Mouse (Mus musculus) lung, postnatal 0 days (tissue): Measurements from ENCODE around the gene Zfp799. TPM values are rescaled to one million over a fixed set of nuclear protein-coding genes. Genes with fewer than 3 reads are reported as not detected.
A peak's percentile ranks its signal among the peaks of the same experiment; 100 is the strongest.

Source experiments
- ATAC-seq: fragments of 200-750 bp; cut with Nextera tagmentation; 2 replicates; pipeline ENCODE4 v1.8.0; 2017; ENCODE audit warnings: moderate library complexity
- DNase-seq: peaks from one replicate; pipeline ENCODE4 v3.0.0-alpha.2; 2016; ENCODE audit warnings: low spot score
- H3K27ac ChIP-seq: fragments of 300-500 bp; sonication (generic); 2 replicates; pipeline ENCODE4 v1.5.1; 2014; ENCODE audit warnings: antibody characterized with exemption, mild to moderate bottlenecking, low read length, mixed read lengths
- H3K27me3 ChIP-seq: fragments of 300-500 bp; sonication (generic); replicated peaks from 2 replicates; pipeline ENCODE4 v1.6.1; 2014; ENCODE audit warnings: low read length, mixed read lengths; ENCODE audit not compliant: insufficient read depth
- H3K36me3 ChIP-seq: fragments of 300-500 bp; sonication (generic); 2 replicates; pipeline ENCODE4 v1.6.1; 2014; ENCODE audit warnings: low read length, mixed read lengths; ENCODE audit not compliant: insufficient read depth
- H3K4me1 ChIP-seq: fragments of 300-500 bp; sonication (generic); 2 replicates; pipeline ENCODE4 v1.6.1; 2014; ENCODE audit warnings: antibody characterized with exemption, low read depth, low read length, mixed read lengths; ENCODE audit not compliant: insufficient read depth
- H3K4me2 ChIP-seq: fragments of 300-500 bp; sonication (generic); replicated peaks from 2 replicates; pipeline ENCODE4 v1.6.1; 2014; ENCODE audit warnings: low read depth, mild to moderate bottlenecking, low read length, moderate library complexity, mixed read lengths
- H3K4me3 ChIP-seq: fragments of 300-500 bp; sonication (generic); 2 replicates; pipeline ENCODE4 v1.5.1; 2014; ENCODE audit warnings: low read depth, low read length
- H3K9ac ChIP-seq: fragments of 300-500 bp; sonication (generic); replicated peaks from 2 replicates; pipeline ENCODE4 v1.6.1; 2014; ENCODE audit warnings: low read depth, mild to moderate bottlenecking
- H3K9me3 ChIP-seq: fragments of 300-500 bp; sonication (generic); 2 replicates; pipeline ENCODE4 v1.6.1; 2016; ENCODE audit warnings: low read length, mixed read lengths
- CTCF ChIP-seq: IDR thresholded peaks from 2 replicates; pipeline ENCODE4 v1.5.1; 2016; ENCODE audit warnings: antibody characterized with exemption, mild to moderate bottlenecking
- EP300 ChIP-seq: IDR thresholded peaks from 2 replicates; pipeline ENCODE4 v1.6.1; 2016; ENCODE audit warnings: antibody characterized with exemption, mild to moderate bottlenecking, control low read depth
- WGBS: fragments of 180-500 bp; shearing (Covaris S2); extraction: QIAGEN DNeasy Blood & Tissue Kit; methylation state at CpG from one replicate; pipeline ENCODE4 v1.1.7; 2014; 5-methylcytosine and 5-hydroxymethylcytosine counted together
- polyA plus RNA-seq: library from polyadenylated mRNA; unstranded; fragments of >200 nt; fragmentation: Nextera tagmentation; extraction: Ambion mirVana; gene quantifications from 2 replicates; pipeline ENCODE4 v1.2.1, GENCODE M21; 2015

The Zfp799 gene
- polyA plus RNA-seq, 1 experiment from 2014 or later: 5.6 TPM

GRCm38 (mm10) chr17:32787436-32788093, 42.5 kb downstream of the Zfp799 start:
- under 1% methylated on average over 31 of the region's 31 CpGs for WGBS
- DNase-seq: peak; percentile 51

GRCm38 (mm10) chr17:32786944-32787343, 43.1 kb downstream of the Zfp799 start:
- Histone ChIP-seq H3K4me3 (peak overlapping the region; percentile 71), H3K9me3 (no peaks in the 10 kb centered on the region), H3K27ac (no peak overlapping the region), H3K4me2 (peak overlapping the region; percentile 62), H3K4me1 (peaks cover 7% of the 10 kb centered on the region; the same call in 1 of the 2 replicates), H3K9ac (peak overlapping the region; percentile 88; the same call in 1 of the 2 replicates), H3K27me3 (no peaks in the 10 kb centered on the region), H3K36me3 (no peaks in the 10 kb centered on the region)
- WGBS: 55% methylated on average over 6 of the region's 6 CpGs
- TF ChIP-seq EP300 (no peak), CTCF (no peak)
- no peak for DNase-seq
- no peak for ATAC-seq

More at GRCm38 (mm10) chr17:32787436-32788093, 42.5 kb downstream of the Zfp799 start:
- Histone ChIP-seq H3K9ac (peak overlapping the region; percentile 88), H3K9me3 (no peaks in the 10 kb centered on the region), H3K4me3 (peak overlapping the region; percentile 71), H3K4me2 (peak overlapping the region; percentile 62), H3K27me3 (no peaks in the 10 kb centered on the region), H3K36me3 (no peaks in the 10 kb centered on the region), H3K27ac (peak overlapping the region; percentile 95), H3K4me1 (peaks cover 7% of the 10 kb centered on the region; the same call in 1 of the 2 replicates)
- ATAC-seq: peak; percentile 92
- no peak for TF ChIP-seq EP300
- TF ChIP-seq CTCF: no peak

- WGBS: 69% methylated on average over 3 of the region's 3 CpGs
- Histone ChIP-seq H3K27ac (no peak overlapping the region), H3K9ac (no peak overlapping the region), H3K27me3 (no peaks in the 10 kb centered on the region), H3K4me1 (peaks cover 7% of the 10 kb centered on the region; the same call in 1 of the 2 replicates), H3K4me3 (no peak overlapping the region), H3K36me3 (no peaks in the 10 kb centered on the region), H3K9me3 (no peaks in the 10 kb centered on the region), H3K4me2 (no peak overlapping the region)
- TF ChIP-seq CTCF: no peak
- no peak for TF ChIP-seq EP300
- DNase-seq (peak; percentile 38), ATAC-seq (no peak)
Measured at GRCm38 (mm10) chr17:32785656-32786055, 44.4 kb downstream of the Zfp799 start.

- no peak overlapping the region for H3K9ac ChIP-seq
- no peaks in the 10 kb centered on the region for H3K9me3 ChIP-seq
- DNase-seq (no peak), ATAC-seq (no peak)
- no peak for TF ChIP-seq CTCF
- peaks cover 21% of the 10 kb centered on the region for H3K36me3 ChIP-seq
- H3K4me3 ChIP-seq: no peak overlapping the region
- no peaks in the 10 kb centered on the region for H3K4me1 ChIP-seq
- H3K4me2 ChIP-seq: no peak overlapping the region
- 95% methylated on average over 3 of the region's 3 CpGs for WGBS
- no peaks in the 10 kb centered on the region for H3K27me3 ChIP-seq
- H3K27ac ChIP-seq: no peak overlapping the region
Measured at GRCm38 (mm10) chr17:32777564-32777963, 52.5 kb downstream of the Zfp799 start.

GRCm38 (mm10) chr17:32771213-32771612, 58.8 kb downstream of the Zfp799 start:
- TF ChIP-seq EP300 (no peak), CTCF (peak; percentile 50)
- DNase-seq: no peak

GRCm38 (mm10) chr17:32766422-32766821, 63.6 kb downstream of the Zfp799 start:
- Histone ChIP-seq H3K27me3 (no peaks in the 10 kb centered on the region), H3K4me1 (no peaks in the 10 kb centered on the region), H3K9me3 (no peaks in the 10 kb centered on the region), H3K4me3 (no peak overlapping the region), H3K27ac (no peak overlapping the region), H3K4me2 (no peak overlapping the region), H3K9ac (no peak overlapping the region), H3K36me3 (peaks cover 5% of the 10 kb centered on the region; the same call in 1 of the 2 replicates)
- DNase-seq (no peak), ATAC-seq (no peak)
- WGBS: 98% methylated on average over 2 of the region's 2 CpGs
- TF ChIP-seq EP300: no peak
- no peak for TF ChIP-seq CTCF

More at GRCm38 (mm10) chr17:32771213-32771612, 58.8 kb downstream of the Zfp799 start:
- no peak overlapping the region for H3K4me3 ChIP-seq
- WGBS: 62% methylated on average over 1 of the region's 1 CpGs
- H3K36me3 ChIP-seq: peaks cover 26% of the 10 kb centered on the region
- no peak overlapping the region for H3K4me2 ChIP-seq
- ATAC-seq: no peak
- H3K4me1 ChIP-seq: no peaks in the 10 kb centered on the region
- H3K9ac ChIP-seq: no peak overlapping the region
- H3K27me3 ChIP-seq: no peaks in the 10 kb centered on the region
- H3K27ac ChIP-seq: no peak overlapping the region
- no peaks in the 10 kb centered on the region for H3K9me3 ChIP-seq

Other genes starting within 250 kb of the Zfp799 start
- gene Cyp4f37, start 209.0 kb downstream of the Zfp799 start, polyA plus RNA-seq: not detected in 2 replicates
- not detected in 2 replicates for gene Cyp4f40, start 171.4 kb downstream of the Zfp799 start, polyA plus RNA-seq
- gene Cyp4f15, start 144.6 kb downstream of the Zfp799 start, polyA plus RNA-seq: 0.33 and 0.39 TPM in 2 replicates
- gene Zfp871, start 42.0 kb downstream of the Zfp799 start, polyA plus RNA-seq: 18.9 and 21.5 TPM in 2 replicates
- gene Zfp811, start 20.3 kb downstream of the Zfp799 start, polyA plus RNA-seq: 0.29 and 0.45 TPM in 2 replicates
- gene Zfp870, start 61.4 kb upstream of the Zfp799 start, polyA plus RNA-seq: 3.9 and 4.9 TPM in 2 replicates
- gene Cyp4f14, start 87.1 kb upstream of the Zfp799 start, polyA plus RNA-seq: not detected in 2 replicates
- 20.8 and 22.0 TPM in 2 replicates for gene Cyp4f13, start 117.1 kb upstream of the Zfp799 start, polyA plus RNA-seq
- gene Zfp472, start 135.6 kb upstream of the Zfp799 start, polyA plus RNA-seq: 7.6 and 7.8 TPM in 2 replicates
- gene Zfp952, start 162.9 kb upstream of the Zfp799 start, polyA plus RNA-seq: 7.3 and 8.4 TPM in 2 replicates
- gene Zfp763, start 203.1 kb upstream of the Zfp799 start, polyA plus RNA-seq: 6.9 and 7.6 TPM in 2 replicates
- not detected in 2 replicates for gene 4921501E09Rik, start 237.8 kb upstream of the Zfp799 start, polyA plus RNA-seq